Mouse (Mus musculus): ENCODE data around the gene Meis1.

Meis1 gene

GRCm38 (mm10) chr11:18996289-18996688 lies 22.5 kb downstream of the Meis1 start:
- in situ Hi-C loops (cut with MboI, MseI) = no loop called here

GRCm38 (mm10) chr11:18992796-18993195 lies 26.0 kb downstream of the Meis1 start:
- in situ Hi-C loops (cut with MboI, MseI) = no loop called here

GRCm38 (mm10) chr11:18990244-18990677 lies 28.5 kb downstream of the Meis1 start:
- in situ Hi-C loops (cut with MboI, MseI) = no loop called here

- in situ Hi-C loops (cut with MboI, MseI) = no loop called here
These were observed 29.0 kb downstream of the Meis1 start for GRCm38 (mm10) chr11:18989669-18990243.

GRCm38 (mm10) chr11:18988637-18989263 lies 30.0 kb downstream of the Meis1 start:
- in situ Hi-C loops (cut with MboI, MseI) = no loop called here

GRCm38 (mm10) chr11:18983813-18984212 lies 35.0 kb downstream of the Meis1 start:
- in situ Hi-C loops (cut with MboI, MseI) = no loop called here

- in situ Hi-C loops (cut with MboI, MseI) = no loop called here
These were observed 35.5 kb downstream of the Meis1 start for GRCm38 (mm10) chr11:18983294-18983693.

- in situ Hi-C loops (cut with MboI, MseI) = no loop called here
These were observed 36.5 kb downstream of the Meis1 start for GRCm38 (mm10) chr11:18982331-18982730.

- in situ Hi-C loops (cut with MboI, MseI) = no loop called here
These were observed 37.4 kb downstream of the Meis1 start for GRCm38 (mm10) chr11:18981367-18981766.

- in situ Hi-C loops (cut with MboI, MseI) = no loop called here
These were observed 38.2 kb downstream of the Meis1 start for GRCm38 (mm10) chr11:18980615-18981014.

- in situ Hi-C loops (cut with MboI, MseI) = no loop called here
These were observed 43.7 kb downstream of the Meis1 start for GRCm38 (mm10) chr11:18975087-18975486.

- in situ Hi-C loops (cut with MboI, MseI) = no loop called here
These were observed 45.0 kb downstream of the Meis1 start for GRCm38 (mm10) chr11:18973808-18974207.

- in situ Hi-C loops (cut with MboI, MseI) = no loop called here
These were observed 45.8 kb downstream of the Meis1 start for GRCm38 (mm10) chr11:18972968-18973367.

- in situ Hi-C loops (cut with MboI, MseI) = no loop called here
These were observed 47.2 kb downstream of the Meis1 start for GRCm38 (mm10) chr11:18971551-18971950.

- in situ Hi-C loops (cut with MboI, MseI) = no loop called here
These were observed 48.9 kb downstream of the Meis1 start for GRCm38 (mm10) chr11:18969920-18970336.

GRCm38 (mm10) chr11:18964418-18964817 lies 54.4 kb downstream of the Meis1 start:
- in situ Hi-C loops (cut with MboI, MseI) = no loop called here

- in situ Hi-C loops (cut with MboI, MseI) = no loop called here
These were observed 55.3 kb downstream of the Meis1 start for GRCm38 (mm10) chr11:18963202-18964136.

GRCm38 (mm10) chr11:18959465-18959864 lies 59.3 kb downstream of the Meis1 start:
- in situ Hi-C loops (cut with MboI, MseI) = no loop called here

- in situ Hi-C loops (cut with MboI, MseI) = no loop called here
These were observed 60.7 kb downstream of the Meis1 start for GRCm38 (mm10) chr11:18957805-18958770.

- in situ Hi-C loops (cut with MboI, MseI) = no loop called here
These were observed 61.5 kb downstream of the Meis1 start for GRCm38 (mm10) chr11:18957097-18957804.

- in situ Hi-C loops (cut with MboI, MseI) = no loop called here
These were observed 62.8 kb downstream of the Meis1 start for GRCm38 (mm10) chr11:18955969-18956368.

Measured in regulatory T cell (primary cell).